Mouse (Mus musculus): ENCODE measurements around the gene Adcy4. TPM values are rescaled to one million over a fixed set of nuclear protein-coding genes. Genes with fewer than 3 reads are reported as not detected.
A peak's percentile ranks its signal among the peaks of the same experiment; 100 is the strongest.

The Adcy4 gene
- polyA plus RNA-seq, 1 experiment from 2014 or later = 6.5 TPM

- Histone ChIP-seq H3K4me3 (ENCODE audit: low read length) (no peak overlapping the region; the same call in 1 of the 2 replicates), H3K4me1 (ENCODE audit: control insufficient read depth, insufficient read depth, low read length) (peaks cover 25% of the 10 kb centered on the region), H3K9me3 (ENCODE audit: control insufficient read depth, low read length) (no peaks in the 10 kb centered on the region), H3K9ac (ENCODE audit: low read depth, low read length) (no peak overlapping the region), H3K27me3 (replicated peaks; ENCODE audit: control insufficient read depth, insufficient read depth, low read length) (no peaks in the 10 kb centered on the region), H3K27ac (ENCODE audit: low read length) (no peak overlapping the region), H3K4me2 (ENCODE audit: low read depth, low read length) (peak overlapping the region; percentile 42), H3K36me3 (ENCODE audit: control insufficient read depth, insufficient read depth, low read length) (no peaks in the 10 kb centered on the region)
- 17% methylated on average over 14 of the region's 14 CpGs for WGBS
- peak; percentile 70 for ATAC-seq
Measured at GRCm38 (mm10) chr14:55781310-55781709, 2.6 kb downstream of the Adcy4 start.

- no peak overlapping the region for H3K4me2 ChIP-seq (ENCODE audit: low read depth, low read length)
- no peaks in the 10 kb centered on the region for H3K36me3 ChIP-seq (ENCODE audit: control insufficient read depth, insufficient read depth, low read length)
- 82% methylated on average over 11 of the region's 11 CpGs for WGBS
- H3K9ac ChIP-seq (ENCODE audit: low read depth, low read length) = no peak overlapping the region
- H3K27me3 ChIP-seq (replicated peaks; ENCODE audit: control insufficient read depth, insufficient read depth, low read length) = no peaks in the 10 kb centered on the region
- no peak overlapping the region for H3K4me3 ChIP-seq (ENCODE audit: low read length)
- H3K9me3 ChIP-seq (ENCODE audit: control insufficient read depth, low read length) = no peaks in the 10 kb centered on the region
- H3K4me1 ChIP-seq (ENCODE audit: control insufficient read depth, insufficient read depth, low read length) = peaks cover 25% of the 10 kb centered on the region
- H3K27ac ChIP-seq (ENCODE audit: low read length) = no peak overlapping the region
- no peak for ATAC-seq
Measured at GRCm38 (mm10) chr14:55780736-55781135, 3.2 kb downstream of the Adcy4 start.

GRCm38 (mm10) chr14:55779656-55780055, 4.2 kb downstream of the Adcy4 start:
- Histone ChIP-seq H3K4me3 (ENCODE audit: low read length) (no peak overlapping the region), H3K4me1 (ENCODE audit: control insufficient read depth, insufficient read depth, low read length) (peaks cover 25% of the 10 kb centered on the region)

GRCm38 (mm10) chr14:55778686-55779085, 5.2 kb downstream of the Adcy4 start:
- Histone ChIP-seq H3K4me1 (ENCODE audit: control insufficient read depth, insufficient read depth, low read length) (peaks cover 25% of the 10 kb centered on the region), H3K9ac (ENCODE audit: low read depth, low read length) (no peak overlapping the region), H3K9me3 (ENCODE audit: control insufficient read depth, low read length) (no peaks in the 10 kb centered on the region), H3K27ac (ENCODE audit: low read length) (no peak overlapping the region), H3K4me2 (ENCODE audit: low read depth, low read length) (no peak overlapping the region), H3K27me3 (replicated peaks; ENCODE audit: control insufficient read depth, insufficient read depth, low read length) (no peaks in the 10 kb centered on the region), H3K4me3 (ENCODE audit: low read length) (no peak overlapping the region), H3K36me3 (ENCODE audit: control insufficient read depth, insufficient read depth, low read length) (no peaks in the 10 kb centered on the region)
- no peak for ATAC-seq
- 92% methylated on average over 15 of the region's 15 CpGs for WGBS

More at GRCm38 (mm10) chr14:55779656-55780055, 4.2 kb downstream of the Adcy4 start:
- Histone ChIP-seq H3K27me3 (replicated peaks; ENCODE audit: control insufficient read depth, insufficient read depth, low read length) (no peaks in the 10 kb centered on the region), H3K9me3 (ENCODE audit: control insufficient read depth, low read length) (no peaks in the 10 kb centered on the region), H3K27ac (ENCODE audit: low read length) (no peak overlapping the region), H3K4me2 (ENCODE audit: low read depth, low read length) (no peak overlapping the region), H3K36me3 (ENCODE audit: control insufficient read depth, insufficient read depth, low read length) (no peaks in the 10 kb centered on the region), H3K9ac (ENCODE audit: low read depth, low read length) (no peak overlapping the region)
- no peak for ATAC-seq
- WGBS = 60% methylated on average over 16 of the region's 16 CpGs

GRCm38 (mm10) chr14:55777806-55778205, 6.1 kb downstream of the Adcy4 start:
- H3K27ac ChIP-seq (ENCODE audit: low read length) = no peak overlapping the region
- no peak overlapping the region for H3K4me2 ChIP-seq (ENCODE audit: low read depth, low read length)
- H3K9me3 ChIP-seq (ENCODE audit: control insufficient read depth, low read length) = no peaks in the 10 kb centered on the region
- 80% methylated on average over 11 of the region's 11 CpGs for WGBS
- no peak overlapping the region for H3K4me3 ChIP-seq (ENCODE audit: low read length)
- no peaks in the 10 kb centered on the region for H3K36me3 ChIP-seq (ENCODE audit: control insufficient read depth, insufficient read depth, low read length)
- no peaks in the 10 kb centered on the region for H3K27me3 ChIP-seq (replicated peaks; ENCODE audit: control insufficient read depth, insufficient read depth, low read length)
- 0 out of 2 replicates have a peak overlapping the region, but pooled peaks have one; percentile 34 for H3K9ac ChIP-seq (ENCODE audit: low read depth, low read length)
- ATAC-seq = no peak
- peaks cover 24% of the 10 kb centered on the region for H3K4me1 ChIP-seq (ENCODE audit: control insufficient read depth, insufficient read depth, low read length)

GRCm38 (mm10) chr14:55777176-55777575, 6.7 kb downstream of the Adcy4 start:
- Histone ChIP-seq H3K4me3 (ENCODE audit: low read length) (no peak overlapping the region), H3K4me2 (ENCODE audit: low read depth, low read length) (no peak overlapping the region), H3K27me3 (replicated peaks; ENCODE audit: control insufficient read depth, insufficient read depth, low read length) (no peaks in the 10 kb centered on the region), H3K27ac (ENCODE audit: low read length) (peak overlapping the region; percentile 38), H3K9me3 (ENCODE audit: control insufficient read depth, low read length) (no peaks in the 10 kb centered on the region), H3K4me1 (ENCODE audit: control insufficient read depth, insufficient read depth, low read length) (peaks cover 19% of the 10 kb centered on the region), H3K9ac (ENCODE audit: low read depth, low read length) (peak overlapping the region; percentile 34; the same call in 1 of the 2 replicates), H3K36me3 (ENCODE audit: control insufficient read depth, insufficient read depth, low read length) (no peaks in the 10 kb centered on the region)
- WGBS = 14% methylated on average over 3 of the region's 3 CpGs
- ATAC-seq = peak; percentile 54

GRCm38 (mm10) chr14:55776711-55777110, 7.2 kb downstream of the Adcy4 start:
- Histone ChIP-seq H3K4me3 (ENCODE audit: low read length) (no peak overlapping the region), H3K27me3 (replicated peaks; ENCODE audit: control insufficient read depth, insufficient read depth, low read length) (no peaks in the 10 kb centered on the region), H3K4me2 (ENCODE audit: low read depth, low read length) (no peak overlapping the region), H3K9me3 (ENCODE audit: control insufficient read depth, low read length) (no peaks in the 10 kb centered on the region), H3K27ac (ENCODE audit: low read length) (peak overlapping the region; percentile 38), H3K36me3 (ENCODE audit: control insufficient read depth, insufficient read depth, low read length) (no peaks in the 10 kb centered on the region), H3K9ac (ENCODE audit: low read depth, low read length) (no peak overlapping the region), H3K4me1 (ENCODE audit: control insufficient read depth, insufficient read depth, low read length) (peaks cover 22% of the 10 kb centered on the region)
- 40% methylated on average over 7 of the region's 7 CpGs for whole genome bisulfite sequencing
- ATAC-seq = no peak; the same call in 1 of the 2 replicates

GRCm38 (mm10) chr14:55769087-55769703, 14.7 kb downstream of the Adcy4 start:
- no peak overlapping the region for H3K9ac ChIP-seq (ENCODE audit: low read depth, low read length)
- no peaks in the 10 kb centered on the region for H3K9me3 ChIP-seq (ENCODE audit: control insufficient read depth, low read length)
- H3K27ac ChIP-seq (ENCODE audit: low read length) = no peak overlapping the region
- no peak for ATAC-seq
- 74% methylated on average over 16 of the region's 16 CpGs for WGBS
- H3K27me3 ChIP-seq (replicated peaks; ENCODE audit: control insufficient read depth, insufficient read depth, low read length) = peaks cover 11% of the 10 kb centered on the region
- H3K36me3 ChIP-seq (ENCODE audit: control insufficient read depth, insufficient read depth, low read length) = no peaks in the 10 kb centered on the region
- H3K4me1 ChIP-seq (ENCODE audit: control insufficient read depth, insufficient read depth, low read length) = peaks cover 13% of the 10 kb centered on the region
- H3K4me3 ChIP-seq (ENCODE audit: low read length) = no peak overlapping the region
- no peak overlapping the region for H3K4me2 ChIP-seq (ENCODE audit: low read depth, low read length)

GRCm38 (mm10) chr14:55768555-55768954, 15.3 kb downstream of the Adcy4 start:
- peaks cover 11% of the 10 kb centered on the region for H3K27me3 ChIP-seq (replicated peaks; ENCODE audit: control insufficient read depth, insufficient read depth, low read length)
- no peak overlapping the region for H3K27ac ChIP-seq (ENCODE audit: low read length)
- no peaks in the 10 kb centered on the region for H3K36me3 ChIP-seq (ENCODE audit: control insufficient read depth, insufficient read depth, low read length)
- no peak overlapping the region; the same call in 1 of the 2 replicates for H3K9ac ChIP-seq (ENCODE audit: low read depth, low read length)
- no peak overlapping the region for H3K4me2 ChIP-seq (ENCODE audit: low read depth, low read length)
- H3K4me1 ChIP-seq (ENCODE audit: control insufficient read depth, insufficient read depth, low read length) = peaks cover 13% of the 10 kb centered on the region
- no peak overlapping the region for H3K4me3 ChIP-seq (ENCODE audit: low read length)
- no peaks in the 10 kb centered on the region for H3K9me3 ChIP-seq (ENCODE audit: control insufficient read depth, low read length)
- no peak for ATAC-seq
- 87% methylated on average over 6 of the region's 6 CpGs for WGBS

All from intestine, embryonic 16.5 days (tissue).